Mouse (Mus musculus) heart, postnatal 0 days (tissue): ENCODE data around the gene Pth1r. TPM values are rescaled to one million over a fixed set of nuclear protein-coding genes. Genes with fewer than 3 reads are reported as not detected.

Source experiments
- ATAC-seq: fragments of 200-750 bp; cut with Nextera tagmentation; 2 replicates; pipeline ENCODE4 v1.8.0; 2017; ENCODE audit warnings: low read depth, moderate number of reproducible peaks, moderate library complexity; ENCODE audit not compliant: insufficient read depth
- DNase-seq: peaks from one replicate; pipeline ENCODE4 v3.0.0-alpha.2; 2016; ENCODE audit warnings: low spot score
- H3K27ac ChIP-seq: fragments of 300-500 bp; sonication (generic); 2 replicates; pipeline ENCODE4 v1.5.1; 2014; ENCODE audit warnings: low read depth, mild to moderate bottlenecking
- H3K27me3 ChIP-seq: fragments of 300-500 bp; sonication (generic); 2 replicates; pipeline ENCODE4 v1.6.1; 2014; ENCODE audit warnings: low read length, mixed read lengths; ENCODE audit not compliant: control insufficient read depth, insufficient read depth
- H3K36me3 ChIP-seq: fragments of 300-500 bp; sonication (generic); replicated peaks from 2 replicates; pipeline ENCODE4 v1.6.1; 2014; ENCODE audit warnings: low read length, mixed read lengths; ENCODE audit not compliant: control insufficient read depth, insufficient read depth
- H3K4me1 ChIP-seq: fragments of 300-500 bp; sonication (generic); 2 replicates; pipeline ENCODE4 v1.6.1; 2014; ENCODE audit warnings: antibody characterized with exemption; ENCODE audit not compliant: control insufficient read depth, insufficient read depth
- H3K4me2 ChIP-seq: fragments of 300-500 bp; sonication (generic); 2 replicates; pipeline ENCODE4 v1.6.1; 2014; ENCODE audit warnings: low read depth, mild to moderate bottlenecking, low read length, moderate library complexity
- H3K4me3 ChIP-seq: fragments of 300-500 bp; sonication (generic); 2 replicates; pipeline ENCODE4 v1.5.1; 2014; ENCODE audit warnings: low read depth, low read length
- H3K9ac ChIP-seq: fragments of 300-500 bp; sonication (generic); replicated peaks from 2 replicates; pipeline ENCODE4 v1.6.1; 2014; ENCODE audit warnings: low read depth, low read length, mixed read lengths
- H3K9me3 ChIP-seq: fragments of 300-500 bp; sonication (generic); replicated peaks from 2 replicates; pipeline ENCODE4 v1.6.1; 2016; ENCODE audit warnings: low read length; ENCODE audit not compliant: control insufficient read depth
- CTCF ChIP-seq: IDR thresholded peaks from 2 replicates; pipeline ENCODE4 v1.5.1; 2016; ENCODE audit warnings: antibody characterized with exemption, control low read depth, low read depth
- EP300 ChIP-seq: IDR thresholded peaks from 2 replicates; pipeline ENCODE4 v1.6.1; 2016; ENCODE audit warnings: antibody characterized with exemption, low read depth
- WGBS: fragments of 180-500 bp; shearing (Covaris S2); extraction: QIAGEN DNeasy Blood & Tissue Kit; methylation state at CpG from one replicate; pipeline ENCODE4 v1.1.7; 2014; 5-methylcytosine and 5-hydroxymethylcytosine counted together
- polyA plus RNA-seq: library from polyadenylated mRNA; unstranded; fragments of >200 nt; fragmentation: Nextera tagmentation; extraction: Ambion mirVana; gene quantifications from 2 replicates; pipeline ENCODE4 v1.2.1, GENCODE M21; 2015
- total RNA-seq: library from RNA; depleted of rRNA; stranded (reverse); fragments of >200 nt; gene quantifications from 2 replicates; pipeline ENCODE4 v1.2.3, GENCODE M21; 2014; ENCODE audit warnings: low replicate concordance

Pth1r gene
- total and polyA plus RNA-seq, 2 experiments from 2014 or later = 12.0 to 41.8 TPM

- Histone ChIP-seq H3K27me3 (no peaks in the 10 kb centered on the region), H3K9me3 (no peaks in the 10 kb centered on the region), H3K36me3 (peaks cover 31% of the 10 kb centered on the region), H3K27ac (0 out of 2 replicates have a peak overlapping the region, but pooled peaks have one; percentile 22), H3K4me3 (no peak overlapping the region), H3K4me1 (0 out of 2 replicates have a peak, but pooled peaks cover 8% of the 10 kb centered on the region), H3K4me2 (no peak overlapping the region), H3K9ac (no peak overlapping the region)
- no peak for ATAC-seq
- TF ChIP-seq EP300 (peak; percentile 50; the same call in 1 of the 2 replicates), CTCF (no peak)
- WGBS = 76% methylated on average over 10 of the region's 10 CpGs
- no peak for DNase-seq
Observed at GRCm38 (mm10) chr9:110772336-110772735, 25.4 kb upstream of the Pth1r start.

GRCm38 (mm10) chr9:110763405-110763804 is 16.5 kb upstream of the Pth1r start:
- peaks cover 8% of the 10 kb centered on the region for H3K36me3 ChIP-seq
- H3K9me3 ChIP-seq = no peaks in the 10 kb centered on the region
- H3K27me3 ChIP-seq = no peaks in the 10 kb centered on the region
- H3K9ac ChIP-seq = peak overlapping the region; percentile 96
- peak overlapping the region; percentile 57 for H3K4me2 ChIP-seq
- ATAC-seq (peak; percentile 87), DNase-seq (peak; percentile 94)
- TF ChIP-seq EP300 (peak; percentile 94), CTCF (no peak)
- peak overlapping the region; percentile 99 for H3K27ac ChIP-seq
- peak overlapping the region; percentile 53 for H3K4me3 ChIP-seq
- 34% methylated on average over 2 of the region's 2 CpGs for WGBS
- H3K4me1 ChIP-seq = peaks cover 21% of the 10 kb centered on the region; the same call in 1 of the 2 replicates

GRCm38 (mm10) chr9:110762763-110763162 is 15.8 kb upstream of the Pth1r start:
- Histone ChIP-seq H3K36me3 (peaks cover 2% of the 10 kb centered on the region; the same call in 1 of the 2 replicates), H3K4me2 (peak overlapping the region; percentile 57), H3K4me3 (peak overlapping the region; percentile 53), H3K9ac (peak overlapping the region; percentile 22; the same call in 1 of the 2 replicates), H3K27me3 (no peaks in the 10 kb centered on the region), H3K9me3 (no peaks in the 10 kb centered on the region), H3K4me1 (peaks cover 21% of the 10 kb centered on the region; the same call in 1 of the 2 replicates), H3K27ac (peak overlapping the region; percentile 99)
- ATAC-seq (no peak), DNase-seq (no peak)
- WGBS = 67% methylated on average over 10 of the region's 10 CpGs
- TF ChIP-seq CTCF = no peak
- no peak for TF ChIP-seq EP300

GRCm38 (mm10) chr9:110760886-110761285 is 13.9 kb upstream of the Pth1r start:
- H3K36me3 ChIP-seq = no peaks in the 10 kb centered on the region
- DNase-seq (no peak), ATAC-seq (no peak)
- H3K27me3 ChIP-seq = no peaks in the 10 kb centered on the region
- no peaks in the 10 kb centered on the region for H3K9me3 ChIP-seq
- no peak overlapping the region for H3K9ac ChIP-seq
- no peak overlapping the region for H3K27ac ChIP-seq
- H3K4me2 ChIP-seq = no peak overlapping the region
- TF ChIP-seq CTCF = no peak
- TF ChIP-seq EP300 = no peak
- H3K4me1 ChIP-seq = peaks cover 12% of the 10 kb centered on the region; the same call in 1 of the 2 replicates
- 86% methylated on average over 8 of the region's 8 CpGs for WGBS
- H3K4me3 ChIP-seq = no peak overlapping the region

GRCm38 (mm10) chr9:110759265-110759664 is 12.3 kb upstream of the Pth1r start:
- ATAC-seq (no peak), DNase-seq (no peak)
- no peaks in the 10 kb centered on the region for H3K27me3 ChIP-seq
- H3K9ac ChIP-seq = no peak overlapping the region
- H3K4me3 ChIP-seq = no peak overlapping the region
- H3K9me3 ChIP-seq = no peaks in the 10 kb centered on the region
- H3K36me3 ChIP-seq = no peaks in the 10 kb centered on the region
- H3K27ac ChIP-seq = peak overlapping the region; percentile 27; the same call in 1 of the 2 replicates
- no peak overlapping the region for H3K4me2 ChIP-seq
- TF ChIP-seq CTCF (peak; percentile 80), EP300 (no peak)
- WGBS = 52% methylated on average over 2 of the region's 2 CpGs
- H3K4me1 ChIP-seq = peaks cover 12% of the 10 kb centered on the region; the same call in 1 of the 2 replicates

- DNase-seq (no peak), ATAC-seq (no peak)
- TF ChIP-seq CTCF = no peak
- TF ChIP-seq EP300 = no peak
- Histone ChIP-seq H3K36me3 (no peaks in the 10 kb centered on the region), H3K4me3 (no peak overlapping the region), H3K4me1 (peaks cover 12% of the 10 kb centered on the region; the same call in 1 of the 2 replicates), H3K9me3 (no peaks in the 10 kb centered on the region), H3K9ac (no peak overlapping the region), H3K27me3 (no peaks in the 10 kb centered on the region), H3K4me2 (no peak overlapping the region), H3K27ac (peak overlapping the region; percentile 27; the same call in 1 of the 2 replicates)
- 30% methylated on average over 8 of the region's 8 CpGs for WGBS
Observed at GRCm38 (mm10) chr9:110758605-110759004, 11.7 kb upstream of the Pth1r start.
